Mouse (Mus musculus): ENCODE results near the gene Slc12a8.

DNA sequence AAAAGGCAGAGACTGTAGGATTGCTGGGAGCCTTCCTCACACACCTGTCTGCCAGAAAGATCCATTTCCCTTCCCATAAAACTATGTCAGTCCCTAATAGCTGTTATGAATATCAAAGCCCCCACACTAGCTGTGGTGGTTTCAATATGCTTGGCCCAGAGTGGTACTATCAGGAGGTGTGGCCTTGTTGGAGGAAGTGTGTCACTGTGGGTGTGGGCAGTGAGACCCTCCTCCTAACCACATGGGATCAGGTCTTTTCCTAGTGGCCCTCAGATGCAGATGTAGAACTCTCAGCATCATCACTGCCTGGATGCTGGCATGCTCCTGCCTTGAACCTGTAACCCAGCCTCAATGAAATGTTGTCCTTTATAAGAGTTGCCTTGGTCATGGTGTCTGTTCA lies 164.5 kb downstream of the Slc12a8 start:
- no peak for TF ChIP-seq CTCF (IDR thresholded peaks at IDR 0.05; ENCODE audit: extremely low read depth, insufficient read depth, low read length)
- TF ChIP-seq POLR2A (IDR thresholded peaks at IDR 0.05; ENCODE audit: extremely low read depth, insufficient read depth, low read length), result no peak

Data from cortical plate, adult 2 months (tissue).